Mouse (Mus musculus): ENCODE results near the gene Coro1c.

Coro1c gene

DNA sequence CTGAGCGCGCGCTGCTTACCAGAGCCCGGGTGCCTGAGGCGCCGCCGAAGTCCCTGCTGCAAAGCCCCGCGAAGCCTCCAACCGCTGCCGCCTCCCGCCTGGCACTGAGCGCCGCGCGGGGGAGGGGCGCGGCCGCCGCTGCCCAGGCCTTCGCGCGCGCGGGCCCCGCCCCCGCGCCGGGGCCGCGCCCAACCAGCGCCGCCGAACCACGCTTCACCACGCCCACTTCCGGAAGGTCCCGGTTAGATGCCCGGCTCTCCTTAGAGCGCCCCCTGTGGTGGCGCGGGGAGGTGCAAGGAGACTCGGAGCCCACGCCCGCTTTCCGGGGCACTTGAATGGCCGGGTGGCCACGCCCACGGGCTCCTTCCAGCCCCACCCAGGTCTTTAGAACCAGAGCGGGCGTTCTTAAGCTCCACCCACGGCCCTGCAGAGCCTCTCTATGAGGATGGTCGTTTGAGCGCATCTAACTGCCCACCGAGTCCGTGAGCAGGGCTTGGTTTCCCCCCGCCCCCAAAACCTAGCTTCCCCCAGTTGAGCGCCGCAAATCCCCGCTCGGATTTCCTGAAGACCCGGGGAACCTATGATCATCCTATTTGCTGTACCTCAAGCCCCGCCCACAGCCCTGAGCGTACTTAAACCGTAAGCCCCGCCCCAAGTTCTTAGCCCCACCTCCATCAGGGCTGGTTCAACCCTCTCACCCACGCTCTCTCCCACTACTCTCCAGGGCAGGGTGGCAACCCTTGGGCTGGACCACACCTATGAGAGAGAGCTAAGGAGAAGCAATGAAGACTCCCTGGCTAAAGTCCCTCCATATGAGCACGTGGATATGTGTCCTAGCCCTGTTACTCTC is at the start of gene Coro1c:
Gene Coro1c, minus strand, starts transcription at position 167 of the 850 bp plus-strand sequence.
- in situ Hi-C loops (cut with MboI, MseI): no loop called here

DNA sequence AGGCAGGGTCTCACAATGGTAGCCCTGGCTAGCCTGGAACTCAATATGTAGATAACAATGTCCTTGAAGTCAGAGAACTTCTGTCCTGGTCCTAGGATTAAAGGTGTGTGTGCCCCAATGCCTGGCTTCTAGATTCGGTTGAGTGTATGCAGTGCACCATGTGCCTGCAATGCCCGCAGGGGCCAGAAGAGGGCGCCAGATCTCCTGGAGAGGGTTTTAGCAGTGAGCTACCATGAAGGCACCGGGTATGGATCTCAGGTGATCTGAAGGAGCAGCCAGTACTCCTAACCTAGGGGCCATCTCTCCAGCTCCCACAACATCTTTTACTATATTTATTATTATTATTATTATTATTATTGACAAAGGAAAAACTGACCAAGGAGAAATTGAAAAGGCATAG is 48.0 kb upstream of the Coro1c start:
- in situ Hi-C loops (cut with MboI, MseI): no loop called here

DNA sequence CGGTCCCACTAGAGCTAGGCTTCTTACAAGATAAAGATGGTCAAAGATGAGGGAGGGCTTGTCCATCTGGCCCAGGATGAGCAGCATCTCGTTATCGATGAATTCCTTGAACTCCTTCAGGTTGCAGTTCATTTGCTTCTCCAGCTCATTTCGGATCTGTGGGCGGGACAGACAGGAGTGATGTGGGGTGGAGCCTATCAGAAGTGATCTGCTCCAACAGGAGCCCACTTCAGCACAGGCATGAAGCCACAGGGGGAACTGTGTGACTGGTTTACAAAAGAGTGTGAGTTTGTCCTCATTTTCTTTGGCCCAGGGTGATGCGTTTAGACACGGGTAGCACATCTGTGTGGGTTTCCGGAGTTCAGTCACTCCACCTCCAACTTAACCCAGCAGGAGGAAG is 47.1 kb upstream of the Coro1c start:
- in situ Hi-C loops (cut with MboI, MseI): no loop called here

DNA sequence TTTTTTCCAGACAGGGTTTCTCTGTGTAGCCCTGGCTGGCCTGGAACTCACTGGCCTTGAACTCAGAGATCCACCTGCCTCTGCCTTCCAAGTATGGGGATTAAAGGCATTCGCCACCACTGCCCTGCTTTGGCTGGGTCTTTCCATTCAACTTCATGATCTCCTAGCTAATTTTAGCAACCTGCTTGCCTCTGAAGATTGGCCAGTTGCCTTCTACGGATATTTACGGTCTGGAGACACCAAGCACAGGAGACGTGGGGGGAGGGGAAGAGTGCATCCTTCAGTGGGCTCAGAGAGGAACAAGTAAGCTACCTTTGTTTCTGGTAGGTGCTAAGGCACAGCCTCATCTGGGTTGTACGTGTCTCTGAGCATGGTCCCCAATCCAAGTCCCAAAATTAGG is 46.7 kb upstream of the Coro1c start:
- in situ Hi-C loops (cut with MboI, MseI): no loop called here

DNA sequence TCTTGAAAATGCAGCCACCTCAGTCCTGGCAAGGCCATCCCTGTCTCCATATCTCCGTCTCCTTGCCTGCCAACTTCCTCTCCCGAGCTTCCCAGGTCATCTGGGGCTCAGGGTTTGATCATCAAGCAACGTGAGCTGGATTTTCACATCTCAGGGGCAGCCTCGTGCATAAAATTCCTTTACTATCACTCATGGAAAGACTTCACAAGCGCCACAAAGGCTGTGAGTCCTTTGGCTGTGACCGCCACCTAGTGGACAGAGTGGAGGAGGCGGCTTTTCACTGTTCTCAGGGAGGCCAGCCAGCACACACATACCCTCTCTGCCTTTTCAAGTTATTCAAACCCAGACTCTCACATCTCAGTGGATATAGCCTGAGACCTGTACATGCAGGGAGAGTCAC is 45.9 kb upstream of the Coro1c start:
- in situ Hi-C loops (cut with MboI, MseI): loop anchor here (5.0 kb wide), 1 partner anchor 93 kb away; no protein-coding TSS in a partner anchor

DNA sequence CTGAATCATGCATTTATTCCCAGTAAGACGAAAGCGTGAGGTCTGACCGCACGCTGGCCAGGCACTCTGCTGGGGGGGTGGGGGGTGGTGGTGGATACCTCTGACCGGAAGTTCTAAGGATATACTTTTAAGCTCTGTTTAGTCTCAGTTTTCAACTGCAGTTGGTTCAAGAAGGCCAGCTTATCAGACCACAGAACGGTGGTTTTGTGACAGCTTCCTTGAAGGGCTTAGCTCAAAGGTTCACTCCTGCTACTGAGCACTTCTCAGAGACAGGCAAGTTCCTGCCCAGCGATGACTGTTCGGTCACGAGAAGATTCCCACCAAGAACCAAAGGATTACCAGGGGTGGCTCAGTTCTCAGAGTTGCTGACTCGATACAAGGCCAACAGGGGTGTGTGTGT is 44.0 kb upstream of the Coro1c start:
- in situ Hi-C loops (cut with MboI, MseI): loop anchor here (5.0 kb wide), 1 partner anchor 95 kb away; no protein-coding TSS in a partner anchor

DNA sequence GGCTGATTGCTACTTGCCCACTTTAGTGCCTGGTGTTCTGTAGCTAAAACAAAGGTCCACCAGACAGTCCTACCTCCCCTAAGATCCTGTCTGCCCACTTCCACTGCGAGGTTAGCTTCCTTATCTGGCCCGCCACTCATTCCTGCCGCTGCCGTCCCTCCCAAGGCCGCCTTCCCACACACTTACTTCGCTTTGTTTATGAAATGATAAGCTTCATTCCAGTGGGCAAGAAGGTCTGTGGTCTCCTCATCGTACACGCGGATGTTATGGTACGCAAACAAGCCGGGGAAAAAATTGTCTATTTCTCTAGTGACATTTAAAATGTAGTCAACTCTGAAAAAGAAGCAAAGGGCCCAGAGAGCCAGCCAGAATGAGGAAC is 43.1 kb upstream of the Coro1c start:
- in situ Hi-C loops (cut with MboI, MseI): loop anchor here (5.0 kb wide), 1 partner anchor 96 kb away; no protein-coding TSS in a partner anchor

DNA sequence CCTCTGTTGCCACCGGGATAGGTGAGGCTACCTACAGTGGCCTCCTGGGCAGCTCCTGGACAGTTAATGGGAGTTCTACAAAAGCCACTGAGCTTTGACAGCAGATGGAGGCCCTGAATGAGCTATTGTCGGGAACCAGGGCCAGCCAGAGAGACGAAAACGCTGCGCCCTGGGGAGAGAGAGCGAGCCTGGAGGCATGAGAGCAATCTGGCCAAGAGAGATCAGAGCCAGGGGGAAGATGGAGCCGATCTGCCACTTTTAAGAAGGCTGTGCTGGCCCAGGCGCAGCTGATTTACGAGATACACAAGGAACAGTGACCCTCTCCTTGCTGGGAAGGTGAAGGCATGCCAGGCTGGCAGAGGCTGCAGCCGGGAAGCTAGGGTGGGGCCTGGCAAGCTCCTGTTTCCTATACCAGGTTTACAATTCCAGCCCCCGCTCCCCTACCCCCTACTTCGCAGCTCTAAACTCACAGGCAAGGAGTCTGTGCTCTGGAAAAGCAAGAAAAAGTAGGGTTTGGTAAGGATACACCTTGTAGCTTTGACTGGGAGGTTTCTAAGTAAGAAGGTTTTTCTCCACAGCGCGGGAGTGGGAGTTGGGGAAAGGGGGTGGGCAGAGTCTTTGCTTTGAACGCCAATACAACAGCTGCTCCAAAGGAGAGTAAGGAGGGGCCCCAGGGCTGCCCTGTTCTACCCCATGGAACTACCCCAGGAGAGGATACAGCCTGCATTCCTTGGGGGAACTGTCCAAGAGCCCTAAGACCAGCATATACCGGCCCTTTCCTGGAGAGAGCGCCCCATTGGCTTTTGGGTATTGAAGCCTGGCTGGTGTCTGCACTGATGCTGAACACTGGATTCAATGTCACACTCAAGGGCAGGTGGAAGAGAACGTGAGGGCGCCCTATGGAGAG is 42.5 kb upstream of the Coro1c start:
- in situ Hi-C loops (cut with MboI, MseI): loop anchor here (5.0 kb wide), 1 partner anchor 96 kb away; no protein-coding TSS in a partner anchor

DNA sequence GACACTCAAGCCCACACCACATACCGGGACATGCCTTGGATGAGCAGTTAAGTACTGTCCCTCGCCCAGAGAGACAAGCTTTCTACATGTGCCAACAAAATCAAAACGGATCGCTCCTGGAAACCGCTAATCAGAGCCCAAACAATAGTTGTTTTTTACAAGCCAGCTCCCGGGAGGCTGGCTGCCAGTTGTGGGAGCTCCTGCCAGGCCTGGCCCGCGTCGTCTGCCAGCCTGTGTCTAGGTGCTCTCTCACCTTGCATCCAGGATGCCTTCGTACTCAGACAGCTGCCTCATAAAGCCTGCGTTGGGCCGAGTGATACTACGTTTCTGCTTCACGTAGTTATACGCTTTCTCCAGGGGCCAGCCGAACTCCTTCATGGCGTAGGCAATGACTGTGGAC is 41.6 kb upstream of the Coro1c start:
- in situ Hi-C loops (cut with MboI, MseI): loop anchor here (5.0 kb wide), 1 partner anchor 97 kb away; no protein-coding TSS in a partner anchor

DNA sequence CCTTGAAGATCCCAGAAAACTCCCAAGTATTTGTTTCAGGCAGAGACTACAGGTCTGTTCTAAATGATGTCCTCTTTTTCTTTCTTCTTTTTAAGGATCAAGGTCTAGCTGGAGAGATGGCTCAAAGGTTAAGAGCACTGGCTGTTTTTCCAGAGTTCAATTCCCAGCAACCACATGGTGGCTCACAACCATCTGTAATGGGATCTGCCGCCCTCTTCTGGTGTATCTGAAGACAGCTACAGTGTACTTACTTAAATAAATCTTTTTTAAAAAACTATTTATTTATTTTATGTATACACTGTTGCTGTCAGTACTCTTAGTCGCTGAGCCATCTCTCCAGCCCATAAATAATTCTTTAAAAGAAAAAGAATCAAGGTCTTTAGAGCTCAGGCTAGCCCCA is 38.7 kb upstream of the Coro1c start:
- in situ Hi-C loops (cut with MboI, MseI): no loop called here

DNA sequence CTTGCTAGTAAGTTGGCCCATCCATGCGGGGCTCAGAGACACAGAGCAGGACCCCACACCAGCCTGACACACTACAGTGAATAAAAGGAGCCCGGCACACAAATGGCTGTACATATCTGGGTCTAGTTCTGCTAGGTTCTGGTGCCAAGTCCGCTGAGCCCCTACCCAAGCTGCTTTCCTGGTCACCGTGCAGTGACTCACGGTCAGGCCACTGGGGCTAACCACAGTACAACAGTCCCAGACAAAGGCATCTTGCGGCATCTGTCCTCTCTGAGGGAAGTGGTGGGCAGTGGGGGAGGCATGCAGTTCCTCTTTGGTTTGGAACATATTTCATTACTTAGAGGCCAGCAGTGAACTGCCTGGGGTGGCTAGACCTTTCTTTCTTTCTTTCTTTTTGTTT is 36.6 kb upstream of the Coro1c start:
- in situ Hi-C loops (cut with MboI, MseI): no loop called here

DNA sequence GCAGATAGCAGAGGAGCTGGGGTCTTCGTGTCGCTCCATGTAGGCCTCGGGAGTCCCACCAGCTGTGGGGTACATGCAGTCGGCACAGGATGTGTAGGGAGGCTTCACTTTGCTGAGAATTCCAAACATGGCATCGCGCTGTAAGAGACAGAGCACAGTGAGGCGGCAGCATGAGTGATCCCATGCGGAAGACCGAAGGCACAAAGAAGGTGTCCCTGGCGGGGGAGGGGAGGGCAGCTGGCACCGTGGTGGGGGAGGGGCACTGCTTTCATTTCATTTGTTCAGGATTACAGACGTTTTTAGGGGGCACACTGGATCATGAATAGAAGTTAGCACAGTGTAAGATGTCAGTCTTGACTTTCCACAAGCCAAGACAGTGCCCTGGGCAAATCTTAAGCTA is 34.8 kb upstream of the Coro1c start:
- in situ Hi-C loops (cut with MboI, MseI): loop anchor here in 1 of 2 experiments (5.0 kb wide), 2 partner anchors 91 to 161 kb away; no protein-coding TSS in a partner anchor

DNA sequence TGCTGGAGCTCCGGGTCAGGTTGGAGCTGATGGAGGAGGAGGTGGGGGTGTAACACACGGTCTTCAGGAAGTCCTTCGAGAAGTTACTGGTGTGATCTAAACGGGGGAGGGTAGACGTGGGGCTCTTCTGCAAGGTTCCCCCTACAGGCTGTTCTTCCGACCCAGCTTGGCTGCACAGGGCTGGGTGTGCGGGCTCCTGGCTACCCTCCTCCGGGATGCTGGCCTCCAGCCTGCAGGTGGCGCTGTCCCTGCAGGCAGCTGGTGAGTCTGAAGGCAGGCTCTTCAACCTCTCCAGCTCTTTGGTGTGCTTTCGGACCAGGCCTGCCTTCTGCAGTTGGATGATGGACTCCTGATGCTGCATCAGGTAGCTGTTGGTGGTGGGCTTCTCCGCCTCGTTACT is 34.0 kb upstream of the Coro1c start:
- in situ Hi-C loops (cut with MboI, MseI): loop anchor here in 1 of 2 experiments (5.0 kb wide), 2 partner anchors 90 to 160 kb away; no protein-coding TSS in a partner anchor

DNA sequence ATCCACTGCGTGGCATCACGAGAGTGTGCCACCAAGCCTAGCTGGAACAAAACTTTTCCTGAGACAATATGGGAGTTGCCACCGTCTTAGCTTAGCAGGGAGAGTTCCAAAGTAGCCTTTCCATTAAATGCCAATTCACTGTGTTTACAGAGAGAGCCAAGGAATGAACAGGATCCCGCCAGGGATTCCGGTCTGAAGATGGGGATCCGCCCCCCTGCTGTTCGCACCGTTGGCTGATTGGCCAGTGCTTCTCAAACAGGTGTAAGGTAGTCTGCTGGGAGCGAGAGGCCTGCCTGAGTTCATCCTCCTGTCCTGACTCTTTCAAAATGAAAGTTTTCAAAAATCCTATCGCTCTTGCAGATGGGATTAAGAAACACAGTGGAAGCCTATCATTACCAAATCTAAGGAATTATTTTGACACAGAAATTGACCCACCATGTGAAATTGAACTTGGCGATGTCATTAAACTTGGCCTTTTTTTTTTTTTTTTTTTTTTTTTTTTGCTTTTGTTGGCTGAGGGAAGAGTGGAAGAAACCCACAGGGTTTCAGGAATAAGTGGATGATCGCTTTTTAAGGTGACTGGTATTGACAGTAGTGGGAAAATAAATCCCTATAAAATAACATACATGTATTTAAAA is 30.8 kb upstream of the Coro1c start:
- in situ Hi-C loops (cut with MboI, MseI): no loop called here

DNA sequence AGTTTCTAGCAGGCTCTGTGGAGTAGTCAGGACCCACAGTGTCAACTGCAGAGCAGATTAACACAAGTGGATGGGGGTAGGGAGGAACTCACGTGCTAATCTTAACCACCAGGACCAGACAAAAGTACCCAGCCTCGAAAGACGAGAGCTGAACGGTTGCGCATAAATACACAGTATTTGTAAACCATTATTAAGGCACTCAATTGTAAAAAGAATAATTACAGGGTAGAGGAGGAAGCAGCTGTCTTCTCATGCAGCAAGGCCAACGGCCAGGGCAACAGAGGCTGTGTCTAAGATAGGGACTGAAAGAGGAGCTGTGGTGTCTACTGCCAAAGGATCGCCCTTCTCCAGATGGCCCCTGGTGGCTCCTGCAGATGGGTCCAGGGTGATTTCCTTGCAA is 29.1 kb upstream of the Coro1c start:
- in situ Hi-C loops (cut with MboI, MseI): no loop called here

DNA sequence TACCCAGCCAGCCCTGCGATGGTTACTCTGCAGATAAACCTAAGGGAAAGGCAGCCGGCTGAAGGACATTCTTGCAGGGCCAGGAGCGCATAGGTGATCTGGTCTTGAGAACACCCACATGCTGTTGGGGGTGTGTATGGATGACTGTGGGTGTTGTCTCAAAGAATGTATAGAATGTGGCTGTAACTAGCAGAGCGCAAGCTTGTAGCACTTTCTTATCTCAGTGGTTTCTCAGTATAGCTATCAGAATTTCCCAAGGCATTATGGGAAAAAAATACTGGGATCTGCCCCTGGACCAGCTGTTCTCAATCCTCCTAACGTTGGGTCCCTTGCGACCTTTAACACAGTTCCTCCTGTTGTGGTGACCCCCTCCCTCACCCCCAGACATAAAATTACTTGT is 25.3 kb upstream of the Coro1c start:
- in situ Hi-C loops (cut with MboI, MseI): loop anchor here in 1 of 2 experiments (5.0 kb wide), 1 partner anchor 82 kb away; no protein-coding TSS in a partner anchor

DNA sequence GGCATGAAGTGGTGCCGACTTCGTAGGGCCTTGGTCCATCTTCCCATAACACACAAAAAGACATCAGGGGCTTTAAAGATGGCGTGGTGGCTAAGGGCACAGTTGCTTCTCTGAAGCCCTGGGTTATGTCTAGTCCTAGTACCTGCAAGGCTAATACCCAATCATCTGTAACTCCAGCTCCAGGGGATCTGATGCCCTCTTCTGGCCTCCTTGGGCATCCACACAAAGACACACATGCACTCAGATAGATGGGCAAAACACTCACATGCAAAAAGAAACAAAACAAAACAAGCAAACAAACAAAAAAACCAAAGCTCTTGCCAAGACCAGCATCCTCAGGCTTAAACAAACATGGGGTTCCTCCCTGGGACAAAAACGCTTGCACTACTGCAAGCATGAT is 24.9 kb upstream of the Coro1c start:
- in situ Hi-C loops (cut with MboI, MseI): loop anchor here in 1 of 2 experiments (5.0 kb wide), 1 partner anchor 81 kb away; no protein-coding TSS in a partner anchor

DNA sequence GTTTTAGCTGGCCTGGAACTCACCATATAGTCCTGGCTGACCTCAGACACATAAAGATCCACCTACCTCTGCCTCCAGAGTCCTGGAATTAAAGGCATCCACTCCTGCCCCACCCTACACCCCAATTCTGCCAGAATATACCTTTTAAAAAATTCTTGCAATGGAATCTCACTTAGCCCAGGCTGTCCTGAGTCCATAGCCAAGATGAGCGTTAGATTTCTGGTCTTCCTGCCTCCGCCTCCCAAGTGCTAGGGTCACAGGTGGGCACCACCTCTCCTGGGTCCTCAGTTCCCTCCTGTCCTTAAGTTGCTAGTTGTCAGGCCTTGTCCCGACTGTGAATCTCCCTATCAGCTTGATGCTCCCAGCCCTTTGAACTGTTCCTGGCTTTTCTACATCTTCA is 23.8 kb upstream of the Coro1c start:
- in situ Hi-C loops (cut with MboI, MseI): loop anchor here in 1 of 2 experiments (5.0 kb wide), 1 partner anchor 80 kb away; no protein-coding TSS in a partner anchor

DNA sequence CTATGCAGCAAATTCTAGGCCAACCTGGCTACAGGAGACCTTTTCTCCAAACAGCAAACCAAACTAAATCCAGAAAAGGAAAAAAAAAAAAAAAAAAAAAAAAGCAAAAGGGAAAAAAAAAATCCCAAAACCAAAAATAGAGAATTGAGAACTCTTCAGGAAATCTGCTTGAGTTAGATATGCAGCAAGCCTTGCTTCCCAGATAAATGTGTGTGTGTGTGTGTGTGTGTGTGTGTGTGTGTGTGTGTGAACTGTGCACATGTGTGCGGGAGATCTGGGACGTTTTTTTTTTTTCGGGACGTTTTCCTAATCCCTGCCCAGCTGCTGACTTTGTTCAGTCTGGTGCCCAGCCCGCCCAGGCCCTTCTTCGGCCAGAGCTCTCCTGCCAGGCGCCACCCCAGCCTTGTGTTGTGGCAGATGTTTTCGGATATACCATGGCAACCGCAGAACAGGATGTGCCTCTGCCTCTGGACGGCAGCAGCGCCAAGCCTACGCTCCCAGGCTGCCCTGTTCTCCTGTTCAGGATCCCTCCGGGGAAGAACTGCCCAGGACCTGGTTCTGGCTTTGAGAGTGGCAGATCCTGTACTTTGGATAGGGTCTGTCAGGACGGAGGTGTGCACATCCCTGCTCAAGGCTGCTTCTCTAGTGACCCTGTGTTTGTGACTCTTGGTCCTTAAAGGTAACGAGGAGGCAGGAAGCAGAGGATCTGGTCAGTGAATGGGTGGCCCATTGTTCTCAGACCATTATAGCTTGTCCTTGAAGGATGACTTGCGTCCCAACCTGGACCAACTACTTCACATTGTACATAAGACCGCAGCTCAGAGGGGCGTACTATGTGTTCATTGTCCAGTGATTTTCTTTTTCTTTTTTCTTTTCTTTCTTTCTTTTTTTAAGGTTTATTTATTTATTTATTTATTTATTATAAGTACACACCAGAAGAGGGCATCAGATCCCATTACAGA is 22.4 kb upstream of the Coro1c start:
- in situ Hi-C loops (cut with MboI, MseI): loop anchor here in 1 of 2 experiments (5.0 kb wide), 1 partner anchor 79 kb away; no protein-coding TSS in a partner anchor

Measured in T-helper 17 cell (primary cell).